Mouse (Mus musculus) liver, postnatal 0 days (tissue): ENCODE results near the gene Rasef. TPM values are rescaled to one million over a fixed set of nuclear protein-coding genes. Genes with fewer than 3 reads are reported as not detected.
"Not testable (repeated sequence)": the region's sequence is repeated elsewhere in the genome, so short reads cannot be mapped to it uniquely, and the experiment has no call there.

Experiments
- ATAC-seq: fragments of 200-750 bp; cut with Nextera tagmentation; 2 replicates; pipeline ENCODE4 v1.8.0; 2017; ENCODE audit warnings: mild to moderate bottlenecking, moderate library complexity
- DNase-seq: peaks from one replicate; pipeline ENCODE4 v3.0.0-alpha.2; 2016
- H3K27ac ChIP-seq: fragments of 300-500 bp; sonication (generic); 2 replicates; pipeline ENCODE4 v1.5.1; 2014; ENCODE audit warnings: antibody characterized with exemption, moderate library complexity, mild to moderate bottlenecking, low read depth
- H3K27me3 ChIP-seq: fragments of 300-500 bp; sonication (generic); 2 replicates; pipeline ENCODE4 v1.6.1; 2014; ENCODE audit warnings: low read length, control low read depth, mixed read lengths; ENCODE audit not compliant: insufficient read depth
- H3K36me3 ChIP-seq: fragments of 300-500 bp; sonication (generic); replicated peaks from 2 replicates; pipeline ENCODE4 v1.6.1; 2014; ENCODE audit warnings: mild to moderate bottlenecking, control low read depth, low read length, moderate library complexity, mixed read lengths; ENCODE audit not compliant: insufficient read depth
- H3K4me1 ChIP-seq: fragments of 300-500 bp; sonication (generic); 2 replicates; pipeline ENCODE4 v1.6.1; 2014; ENCODE audit warnings: antibody characterized with exemption, mild to moderate bottlenecking, control low read depth; ENCODE audit not compliant: insufficient read depth
- H3K4me2 ChIP-seq: fragments of 300-500 bp; sonication (generic); 2 replicates; pipeline ENCODE4 v1.6.1; 2014; ENCODE audit warnings: low read depth, mild to moderate bottlenecking, low read length, moderate library complexity, mixed read lengths
- H3K4me3 ChIP-seq: fragments of 300-500 bp; sonication (generic); 2 replicates; pipeline ENCODE4 v1.5.1; 2014; ENCODE audit warnings: low read depth, low read length
- H3K9ac ChIP-seq: fragments of 300-500 bp; sonication (generic); replicated peaks from 2 replicates; pipeline ENCODE4 v1.6.1; 2014; ENCODE audit warnings: mild to moderate bottlenecking, moderate library complexity
- H3K9me3 ChIP-seq: fragments of 300-500 bp; sonication (generic); 2 replicates; pipeline ENCODE4 v1.6.1; 2016; ENCODE audit warnings: mild to moderate bottlenecking, control low read depth, low read length, mixed read lengths
- CTCF ChIP-seq: sonication (generic); IDR thresholded peaks from 2 replicates; pipeline ENCODE4 v1.5.1; 2016; ENCODE audit warnings: antibody characterized with exemption, low read depth
- EP300 ChIP-seq: IDR thresholded peaks from 2 replicates; pipeline ENCODE4 v1.6.1; 2016; ENCODE audit warnings: antibody characterized with exemption, low read depth, mild to moderate bottlenecking
- WGBS: fragments of 180-500 bp; shearing (Covaris S2); extraction: QIAGEN DNeasy Blood & Tissue Kit; methylation state at CpG from one replicate; pipeline ENCODE4 v1.1.7; 2014; ENCODE audit not compliant: insufficient replicate concordance; 5-methylcytosine and 5-hydroxymethylcytosine counted together
- polyA plus RNA-seq: library from polyadenylated mRNA; unstranded; fragments of >200 nt; fragmentation: Nextera tagmentation; extraction: Ambion mirVana; gene quantifications from 2 replicates; pipeline ENCODE4 v1.2.1, GENCODE M21; 2015

Rasef gene
- polyA plus RNA-seq, 1 experiment from 2014 or later, result 0.06 TPM

- Histone ChIP-seq H3K4me1 (no peaks in the 10 kb centered on the region), H3K27me3 (no peaks in the 10 kb centered on the region), H3K4me3 (no peak overlapping the region), H3K9me3 (no peaks in the 10 kb centered on the region), H3K36me3 (no peaks in the 10 kb centered on the region), H3K27ac (no peak overlapping the region), H3K9ac (no peak overlapping the region), H3K4me2 (no peak overlapping the region)
- 76% methylated on average over 5 of the region's 5 CpGs for WGBS
- ATAC-seq, result no peak
- no peak for TF ChIP-seq CTCF
- TF ChIP-seq EP300, result no peak
- DNase-seq, result no peak
Measured at GRCm38 (mm10) chr4:73748219-73748618, 42.6 kb downstream of the Rasef start.

GRCm38 (mm10) chr4:73739439-73739838 lies 51.4 kb downstream of the Rasef start:
- H3K27ac ChIP-seq, result no peak overlapping the region
- ATAC-seq (no peak), DNase-seq (no peak)
- no peaks in the 10 kb centered on the region for H3K36me3 ChIP-seq
- no peak for TF ChIP-seq CTCF
- TF ChIP-seq EP300, result no peak
- H3K9me3 ChIP-seq, result no peaks in the 10 kb centered on the region
- WGBS, result 68% methylated on average over 3 of the region's 3 CpGs
- H3K4me2 ChIP-seq, result no peak overlapping the region
- no peak overlapping the region for H3K9ac ChIP-seq
- H3K4me3 ChIP-seq, result no peak overlapping the region
- H3K4me1 ChIP-seq, result no peaks in the 10 kb centered on the region
- H3K27me3 ChIP-seq, result no peaks in the 10 kb centered on the region

GRCm38 (mm10) chr4:73719819-73720218 lies 71.0 kb downstream of the Rasef start:
- DNase-seq (no peak), ATAC-seq (no peak)
- Histone ChIP-seq H3K27ac (no peak overlapping the region), H3K9ac (no peak overlapping the region), H3K4me1 (no peaks in the 10 kb centered on the region), H3K36me3 (no peaks in the 10 kb centered on the region), H3K27me3 (no peaks in the 10 kb centered on the region), H3K4me2 (no peak overlapping the region), H3K9me3 (no peaks in the 10 kb centered on the region), H3K4me3 (no peak overlapping the region)
- TF ChIP-seq CTCF, result no peak

- no peak overlapping the region for H3K27ac ChIP-seq
- H3K27me3 ChIP-seq, result no peaks in the 10 kb centered on the region
- H3K9ac ChIP-seq, result no peak overlapping the region
- TF ChIP-seq CTCF (no peak), EP300 (no peak)
- WGBS, result 72% methylated on average over 1 of the region's 1 CpGs
- no peaks in the 10 kb centered on the region for H3K36me3 ChIP-seq
- no peak overlapping the region for H3K4me2 ChIP-seq
- ATAC-seq, result no peak
- no peaks in the 10 kb centered on the region for H3K4me1 ChIP-seq
- no peaks in the 10 kb centered on the region for H3K9me3 ChIP-seq
- DNase-seq, result no peak
- H3K4me3 ChIP-seq, result no peak overlapping the region
Measured at GRCm38 (mm10) chr4:73718761-73719160, 72.0 kb downstream of the Rasef start.

GRCm38 (mm10) chr4:73683216-73683615 lies 107.6 kb downstream of the Rasef start, which contains the start of gene Gm428:
TSS of gene Gm428 (plus strand) at chr4:73683516.
- not testable (repeated sequence) for H3K4me2 ChIP-seq, H3K9me3 ChIP-seq, DNase-seq, ATAC-seq, H3K27me3 ChIP-seq, H3K36me3 ChIP-seq, H3K9ac ChIP-seq, H3K4me3 ChIP-seq, H3K4me1 ChIP-seq, H3K27ac ChIP-seq
- no CpG with 5 or more reads among the region's 4 CpGs for WGBS

- not testable (repeated sequence) for DNase-seq, ATAC-seq, H3K4me1 ChIP-seq, H3K27ac ChIP-seq, H3K4me2 ChIP-seq, H3K9ac ChIP-seq, H3K4me3 ChIP-seq, H3K36me3 ChIP-seq, H3K27me3 ChIP-seq, H3K9me3 ChIP-seq
- whole genome bisulfite sequencing, result no CpG with 5 or more reads among the region's 4 CpGs
Measured at GRCm38 (mm10) chr4:73668054-73668453, 122.7 kb downstream of the Rasef start, which contains the start of gene Gm11239. TSS of gene Gm11239 (plus strand) at chr4:73668354.

Other genes with a start within 250 kb of the Rasef start
- not detected in 2 replicates for gene Gm11238, start 183.1 kb downstream of the Rasef start, polyA plus RNA-seq
- gene Gm11237, start 168.0 kb downstream of the Rasef start, polyA plus RNA-seq, result not detected in 2 replicates
- not detected in 2 replicates for gene Gm11236, start 152.9 kb downstream of the Rasef start, polyA plus RNA-seq
- gene Gm11239, start 122.6 kb downstream of the Rasef start, polyA plus RNA-seq, result not detected in 2 replicates
- not detected in 2 replicates for gene Gm428, start 107.5 kb downstream of the Rasef start, polyA plus RNA-seq
- not detected in 2 replicates for gene Gm11758, start 85.3 kb upstream of the Rasef start, polyA plus RNA-seq
- gene Gm11757, start 100.1 kb upstream of the Rasef start, polyA plus RNA-seq, result not detected in 2 replicates
- not detected in 2 replicates for gene Gm13871, start 115.0 kb upstream of the Rasef start, polyA plus RNA-seq
- not detected in 2 replicates for gene Gm11756, start 129.8 kb upstream of the Rasef start, polyA plus RNA-seq
- 0.30 TPM in 1 of 2 replicates, not detected in the other for gene 2310002L09Rik, start 159.9 kb upstream of the Rasef start, polyA plus RNA-seq
- gene Frmd3, start 222.4 kb upstream of the Rasef start, polyA plus RNA-seq, result 0.08 TPM in 2 replicates